Mouse (Mus musculus) urinary bladder, postnatal 10 days (tissue): ENCODE measurements around the gene Rab20.
"Not testable (repeated sequence)": the region's sequence is repeated elsewhere in the genome, so short reads cannot be mapped to it uniquely, and the experiment has no call there.

Experiments used
- DNase-seq: peaks from one replicate; pipeline ENCODE4 v3.0.0; 2022; ENCODE audit warnings: low spot score

Gene Rab20

DNA sequence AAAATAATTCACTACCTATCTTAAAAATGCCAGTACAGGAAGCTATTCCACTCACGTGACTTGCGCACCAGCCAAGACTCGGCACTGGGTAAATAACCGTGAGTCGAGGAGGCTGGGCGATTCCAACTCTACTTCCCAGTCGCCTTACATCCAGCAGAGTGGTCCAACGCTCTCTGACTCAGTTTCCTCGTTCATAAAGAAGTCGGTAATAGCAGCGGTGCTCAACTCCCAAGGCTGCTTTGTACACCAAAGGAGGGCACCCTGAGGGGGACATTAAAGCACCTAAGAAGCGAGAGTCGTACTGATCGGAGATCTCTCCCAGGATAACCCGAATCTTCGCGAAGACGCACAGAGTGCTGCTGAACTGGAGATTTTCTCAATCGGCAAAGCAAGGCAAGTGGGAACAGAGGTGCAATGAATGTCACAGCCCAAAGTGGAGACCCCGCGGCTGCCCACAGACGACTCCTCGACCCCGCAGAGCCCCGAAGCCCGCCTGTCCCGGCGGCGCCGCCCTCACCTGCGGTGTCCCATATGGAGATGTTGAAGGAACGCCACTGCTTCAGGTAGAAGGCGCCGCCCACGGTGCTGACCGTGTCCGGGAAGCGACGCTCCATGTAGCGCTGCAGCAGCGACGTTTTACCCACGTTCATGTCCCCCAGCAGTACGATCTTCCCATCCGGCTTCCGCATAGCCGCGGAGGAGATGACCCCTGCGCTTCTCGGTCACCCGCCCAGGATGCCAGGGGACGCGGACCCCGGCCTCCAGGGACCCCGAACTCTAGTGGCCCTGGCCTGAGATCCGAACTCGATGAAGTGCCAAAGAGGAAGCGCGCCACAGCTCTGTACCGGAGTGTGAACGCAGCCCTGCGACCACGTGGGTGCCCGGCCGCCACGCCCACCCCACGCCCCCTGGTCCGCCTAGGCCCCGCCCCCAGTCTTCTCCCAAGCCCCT lies at the start of gene Rab20:
Gene Rab20 (minus strand): TSS at position 900 of the 951 bp plus-strand sequence.
- DNase-seq, result no peak

DNA sequence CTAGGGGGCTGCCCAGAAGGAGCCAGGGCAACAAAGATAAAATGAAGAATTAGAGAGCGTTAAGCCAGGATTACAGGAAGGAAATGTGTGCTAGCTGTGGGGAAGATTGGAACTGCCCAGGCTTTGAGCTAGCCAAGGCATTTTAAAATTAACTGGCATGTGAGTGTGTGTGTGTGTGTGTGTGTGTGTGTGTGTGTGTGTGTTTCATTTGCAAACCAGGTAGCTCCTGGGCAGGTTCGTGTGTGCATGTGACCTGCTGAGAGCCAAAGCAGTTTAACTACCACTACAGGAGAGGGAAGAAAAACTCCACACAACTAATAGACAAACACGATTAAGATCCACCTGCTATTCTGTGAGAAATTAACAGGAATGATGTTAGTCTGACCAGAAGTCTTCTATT lies 44.8 kb upstream of the Rab20 start:
- DNase-seq, result no peak

DNA sequence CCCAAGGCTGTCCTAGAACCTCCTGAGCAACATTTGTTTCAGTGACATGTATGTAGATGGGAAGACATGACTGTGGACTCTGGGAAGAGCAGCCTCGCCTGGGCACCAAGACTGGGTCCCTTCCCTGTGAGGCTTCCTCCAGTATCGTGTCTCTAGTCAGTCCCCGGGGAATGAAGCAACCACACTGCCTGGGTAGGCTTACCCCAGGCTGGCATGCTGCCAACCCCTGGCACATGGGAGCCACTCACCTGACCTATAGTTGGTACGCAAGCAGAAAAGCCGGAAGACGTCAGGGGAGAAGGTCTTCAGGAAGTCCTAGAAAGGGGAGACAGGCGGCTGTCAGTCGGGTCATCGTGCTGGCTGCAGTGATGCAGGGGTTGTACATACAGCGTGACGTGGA lies 40.2 kb upstream of the Rab20 start:
- no peak for DNase-seq

DNA sequence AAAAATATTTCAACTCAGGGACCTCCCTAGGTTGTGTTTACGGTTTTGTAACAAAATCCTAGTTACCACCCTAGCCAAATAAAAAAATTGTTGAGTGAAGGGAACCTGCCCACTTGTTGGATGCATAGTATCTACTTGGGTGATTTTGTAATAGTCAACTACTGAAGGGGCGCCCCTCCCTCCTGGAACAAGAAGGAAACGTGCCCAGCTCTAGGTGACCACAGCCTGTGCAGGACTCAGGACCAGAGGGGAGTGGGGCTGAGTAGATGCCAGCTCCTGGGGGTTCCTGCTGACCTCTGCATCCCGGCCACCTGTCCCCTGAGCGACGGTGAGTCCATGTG lies 39.5 kb upstream of the Rab20 start:
- DNase-seq, result no peak

DNA sequence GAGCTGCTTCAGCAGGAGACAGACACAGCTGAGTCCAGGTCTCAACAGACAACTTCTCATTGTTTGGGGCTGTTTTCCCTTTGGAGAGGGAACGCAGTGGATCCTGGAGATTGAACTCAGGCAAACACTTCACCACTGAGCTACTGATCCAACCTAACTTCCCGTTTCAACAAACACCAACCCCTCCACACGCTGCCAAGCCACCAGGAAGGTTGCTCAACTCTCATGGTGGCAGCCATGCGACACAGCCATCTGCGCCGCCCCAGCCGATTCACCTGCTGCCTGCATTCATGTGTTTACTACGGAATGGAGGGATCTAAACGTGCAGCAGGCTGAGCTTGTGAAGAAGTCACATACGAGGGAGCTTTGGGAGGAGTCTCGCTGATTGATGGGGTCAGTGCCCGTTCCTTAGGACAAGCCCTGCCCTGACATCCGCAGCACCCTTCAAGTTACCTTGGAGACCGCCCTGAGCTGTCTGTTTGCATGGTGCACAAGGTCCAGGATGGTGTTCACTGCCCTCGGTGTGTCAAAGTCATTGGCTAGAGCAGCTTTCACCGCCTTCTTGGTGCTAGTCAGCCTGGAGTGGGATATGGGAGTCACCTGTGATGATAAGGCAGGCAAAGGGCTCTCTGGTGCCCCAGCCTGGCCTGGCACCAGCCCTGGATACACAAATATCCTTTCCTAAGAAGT lies 39.0 kb upstream of the Rab20 start:
- no peak for DNase-seq

DNA sequence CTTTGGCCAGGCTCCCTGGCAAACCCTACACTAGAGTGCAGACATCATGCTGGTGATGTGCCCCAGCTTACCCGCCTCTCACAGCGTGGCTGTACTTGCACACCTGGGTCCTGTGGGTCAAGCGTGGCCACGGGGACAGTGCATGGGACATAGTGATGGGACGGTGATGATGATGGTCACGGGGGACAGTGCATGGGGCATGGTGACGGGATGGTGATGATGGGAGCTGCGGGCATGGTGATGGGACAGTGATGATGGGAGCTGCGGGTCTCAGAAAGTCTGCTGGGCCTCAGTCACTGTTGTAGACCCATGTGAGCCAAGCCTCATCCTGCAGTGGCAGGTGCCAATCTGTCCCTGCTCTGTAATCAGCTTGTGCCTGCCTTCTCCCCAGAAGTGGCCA lies 37.8 kb upstream of the Rab20 start:
- no peak for DNase-seq

DNA sequence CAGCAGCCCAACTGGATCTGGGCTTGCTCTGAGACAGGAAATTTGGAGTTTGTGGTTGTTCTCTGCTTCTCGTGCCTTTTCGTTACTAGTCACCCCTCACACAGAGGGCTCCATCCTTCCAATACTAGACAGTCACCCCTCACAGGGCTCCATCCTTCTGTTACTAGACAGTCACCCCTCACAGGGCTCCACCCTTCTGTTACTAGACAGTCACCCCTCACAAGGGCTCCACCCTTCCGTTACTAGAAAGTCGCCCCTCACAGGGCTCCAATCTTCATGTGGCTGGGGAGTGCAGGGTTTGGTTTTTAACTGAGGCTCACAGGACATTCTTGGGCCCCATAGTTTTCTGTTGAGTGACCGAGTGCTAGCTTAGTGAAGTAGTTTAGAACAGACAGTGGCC lies 34.7 kb upstream of the Rab20 start:
- DNase-seq, result no peak

DNA sequence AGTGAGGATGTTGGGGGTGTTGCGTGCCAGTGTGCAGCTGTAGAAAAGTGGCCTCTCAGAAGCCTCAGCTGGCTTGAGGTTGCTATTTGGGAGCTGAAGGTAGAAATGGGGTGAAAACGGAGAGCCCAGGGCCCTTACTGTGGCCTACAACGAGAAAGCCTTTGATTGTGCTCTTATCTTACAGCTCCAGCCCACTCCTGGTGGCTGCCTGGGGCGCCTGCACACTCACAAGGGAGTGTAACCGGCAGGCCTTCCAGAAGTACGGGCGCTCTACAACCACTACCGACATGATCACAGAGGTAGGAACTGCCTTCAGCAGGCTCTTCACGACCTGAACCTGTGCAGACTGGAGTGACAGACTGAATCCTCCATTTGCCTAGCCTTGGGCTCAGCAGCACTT lies 34.2 kb upstream of the Rab20 start:
- DNase-seq, result no peak

DNA sequence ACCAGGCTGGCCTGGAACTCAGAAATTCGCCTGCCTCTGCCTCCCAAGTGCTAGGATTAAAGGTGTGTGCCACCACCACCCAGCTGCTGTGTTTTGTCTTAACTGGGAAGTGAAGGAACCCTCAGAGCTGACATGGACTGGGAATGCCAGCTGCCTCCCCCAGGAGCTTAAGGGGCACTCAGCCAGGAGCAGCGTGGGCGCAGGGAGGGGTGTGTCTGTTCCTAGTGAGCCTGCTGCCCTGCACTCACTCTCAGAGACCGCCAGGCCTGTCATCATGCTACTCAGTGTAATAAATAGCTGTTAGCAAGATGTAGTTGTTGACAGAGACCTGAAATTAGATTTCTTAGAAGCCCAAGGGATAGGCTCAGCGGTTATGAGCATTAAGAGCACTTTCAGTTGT lies 32.5 kb upstream of the Rab20 start:
- no peak for DNase-seq

DNA sequence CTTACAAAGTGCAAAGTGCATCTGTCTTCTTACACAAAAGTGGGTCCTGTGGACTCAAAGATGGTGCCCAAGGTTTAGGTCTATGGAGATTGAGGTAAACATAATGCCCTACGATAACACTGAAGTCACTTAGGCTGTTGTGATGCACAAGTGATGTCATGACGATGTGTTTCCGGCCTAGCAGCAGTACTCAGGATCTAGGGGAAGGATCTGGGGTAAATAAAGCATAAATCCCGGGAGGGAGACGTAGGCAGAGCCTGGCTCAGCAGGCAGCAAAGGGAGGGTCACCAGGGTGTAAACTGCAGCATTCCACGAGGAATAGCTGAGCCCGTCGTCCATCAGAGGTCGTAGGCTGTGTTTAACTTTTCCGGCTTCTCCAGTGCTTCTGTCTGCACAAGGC lies 30.4 kb upstream of the Rab20 start:
- no peak for DNase-seq

DNA sequence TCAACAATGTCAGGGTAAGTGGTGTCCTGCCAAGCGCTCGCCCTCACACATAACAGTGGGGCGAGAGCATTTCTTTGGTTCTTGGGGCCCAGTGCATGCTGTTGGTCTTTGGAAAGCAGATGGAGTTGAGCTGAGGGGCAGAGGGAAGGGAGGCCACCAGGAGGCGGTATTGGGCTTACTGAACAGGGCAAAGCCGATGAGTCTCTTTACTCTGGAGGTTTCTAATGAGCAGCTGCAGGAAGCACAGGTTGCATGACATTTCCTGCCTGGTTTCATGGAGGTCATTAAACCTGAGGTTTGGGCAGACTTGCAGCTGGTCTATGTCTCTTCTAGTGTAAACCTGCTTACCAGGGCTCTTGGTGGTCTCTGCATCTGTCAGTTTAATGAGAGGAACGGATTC lies 28.3 kb upstream of the Rab20 start:
- DNase-seq, result no peak

DNA sequence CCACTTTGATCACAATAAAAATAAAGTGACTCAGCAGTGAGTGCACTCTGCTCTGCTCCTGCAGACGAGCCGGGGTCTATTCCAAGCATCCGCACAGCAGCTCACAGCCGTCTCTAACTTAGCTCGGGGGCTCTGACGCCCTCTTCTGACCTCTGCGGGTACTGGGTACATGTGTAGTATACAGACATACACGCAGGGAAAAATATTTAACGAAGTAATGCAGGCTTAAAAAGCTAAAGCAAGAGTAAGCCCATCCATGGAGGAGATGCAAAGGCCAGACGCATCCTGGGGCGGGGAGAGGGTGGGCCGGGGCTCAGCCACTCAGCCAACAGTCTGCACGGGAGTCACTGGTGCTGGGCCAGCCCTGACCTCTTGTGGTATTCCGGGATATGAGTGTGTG lies 27.6 kb upstream of the Rab20 start:
- DNase-seq, result no peak

DNA sequence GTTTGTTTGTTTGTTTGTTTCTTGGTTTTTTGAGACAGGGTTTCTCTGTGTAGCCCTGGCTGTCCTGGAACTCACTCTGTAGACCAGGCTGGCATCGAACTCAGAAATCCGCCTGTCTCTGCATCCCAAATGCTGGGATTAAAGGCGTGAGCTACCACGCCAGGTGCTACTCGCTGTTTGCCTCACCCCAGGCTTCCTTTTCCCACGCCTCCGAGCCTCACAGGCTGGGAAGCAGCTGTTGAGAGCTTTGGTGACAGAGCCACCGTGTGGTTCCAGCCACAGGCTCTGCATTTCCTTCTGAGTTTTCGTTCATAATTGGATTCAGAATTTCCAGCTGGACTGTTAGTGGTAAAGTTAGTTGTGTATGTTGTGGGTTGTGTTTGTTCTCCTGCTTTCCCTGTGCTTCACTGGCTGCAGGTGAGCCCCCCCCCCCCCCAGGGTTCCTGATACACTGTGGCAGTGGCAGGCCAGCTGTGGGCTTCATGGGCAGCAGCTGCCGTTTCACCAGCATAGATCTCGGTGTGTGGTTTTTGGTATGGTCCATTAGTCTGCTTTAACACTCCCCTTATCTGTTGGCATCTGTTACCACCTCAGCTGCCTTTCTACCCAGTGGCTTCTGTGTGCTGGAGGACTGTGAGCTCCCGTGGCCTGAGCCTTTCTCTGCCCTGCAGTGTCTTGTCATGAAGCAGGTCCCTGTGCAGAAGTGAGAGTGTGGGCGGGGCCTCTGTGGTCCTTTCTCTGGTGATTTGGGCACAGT lies 25.1 kb upstream of the Rab20 start:
- DNase-seq, result no peak

DNA sequence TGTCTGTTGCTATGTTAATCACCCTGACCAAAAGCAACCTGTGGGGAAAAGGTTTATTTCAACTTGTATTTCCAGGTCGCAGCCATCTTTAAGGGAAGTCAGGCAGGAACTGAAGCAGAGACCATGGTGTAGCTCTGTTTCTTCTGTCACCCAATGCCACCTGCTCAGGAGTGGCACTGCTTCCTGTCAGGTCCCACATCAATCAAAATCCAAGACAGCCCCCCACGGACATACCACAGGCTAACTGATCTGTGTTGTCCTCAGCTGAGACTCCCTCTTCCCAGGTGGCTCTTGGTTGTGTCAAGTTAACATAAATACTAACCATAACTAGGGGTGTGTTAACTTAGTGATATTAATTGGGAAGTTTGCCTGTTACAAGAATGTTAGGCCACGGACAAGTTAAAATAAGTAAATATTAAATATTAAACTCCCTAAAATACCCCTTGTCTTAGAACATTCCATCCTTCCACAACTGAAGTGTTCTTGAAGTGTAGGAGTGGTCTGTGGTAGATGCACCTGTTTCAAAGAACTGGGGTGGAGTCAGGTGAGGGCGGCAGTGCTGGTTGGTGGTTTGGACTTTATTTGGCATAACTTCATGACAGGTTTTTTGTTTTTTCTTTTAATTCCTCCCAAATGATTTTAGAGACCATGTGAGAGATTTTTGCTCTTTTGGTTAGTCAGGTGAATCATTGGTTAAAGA lies 20.4 kb upstream of the Rab20 start:
- no peak for DNase-seq

DNA sequence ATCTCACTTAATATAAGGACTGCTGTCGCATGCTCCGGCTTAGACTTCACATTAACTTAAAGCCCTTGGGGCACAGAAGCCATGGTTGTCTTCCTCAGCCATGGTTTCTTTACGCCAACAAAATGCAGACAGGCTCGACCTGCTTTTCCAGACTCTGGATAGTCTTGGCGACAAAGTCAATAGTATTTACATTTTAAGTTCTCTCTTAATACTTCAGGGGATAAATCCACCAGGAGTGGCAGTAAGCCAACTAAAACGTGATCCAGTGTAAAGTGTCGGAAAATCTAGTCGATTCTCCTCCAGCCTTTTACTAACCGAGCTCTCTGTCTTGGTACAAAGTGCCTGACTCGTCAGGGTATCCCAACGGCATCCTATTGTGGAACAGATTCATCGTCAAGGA lies 19.8 kb upstream of the Rab20 start:
- no peak for DNase-seq

DNA sequence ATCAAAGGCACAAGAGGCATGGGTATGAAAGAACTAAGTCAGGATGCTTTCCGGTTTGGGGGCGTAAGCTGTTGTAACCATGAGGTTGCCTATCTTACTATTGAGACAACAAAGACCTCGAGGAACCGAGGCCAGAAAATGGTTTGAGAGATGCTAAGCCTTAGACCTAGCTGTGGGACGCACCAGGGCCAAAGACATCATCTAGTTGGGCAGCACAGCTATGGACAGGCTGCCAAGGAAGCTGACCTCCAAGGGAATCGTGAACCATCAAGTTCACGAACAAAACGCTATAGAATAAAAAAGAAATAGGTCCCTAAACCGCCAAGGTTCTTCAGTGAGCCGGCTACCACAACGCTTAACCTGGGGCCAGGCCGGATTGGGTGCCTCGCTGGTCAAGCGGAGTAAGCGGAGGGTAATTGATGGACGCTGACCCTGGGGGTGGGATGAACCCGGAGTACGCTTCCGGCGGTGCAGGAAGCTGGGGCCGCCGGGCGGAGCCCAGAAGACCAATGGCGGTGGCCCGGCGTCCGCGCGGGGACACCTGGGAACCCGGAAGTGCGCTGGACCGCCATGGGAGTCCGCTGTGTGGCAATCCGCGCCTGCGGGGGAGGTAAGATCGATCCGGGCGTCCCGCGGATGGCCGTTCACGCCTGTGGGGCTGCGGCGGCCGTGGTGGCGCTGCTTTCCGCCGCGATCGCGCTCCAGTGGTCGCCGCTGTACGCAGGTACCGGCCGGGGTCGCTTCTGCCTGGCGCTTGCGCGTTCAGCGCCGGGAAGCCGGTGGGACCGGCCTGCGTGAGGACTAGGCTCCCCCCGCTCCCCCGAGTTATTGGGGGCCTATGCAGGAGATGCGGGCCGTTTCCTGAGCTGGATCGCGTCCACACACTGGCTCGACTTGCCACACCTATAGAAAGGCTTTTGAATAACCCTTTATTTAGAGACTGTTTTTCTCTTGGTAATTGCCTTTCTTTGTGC lies 18.8 kb upstream of the Rab20 start, which contains the start of gene Naxd:
Gene Naxd (plus strand): TSS at position 490 of the 974 bp plus-strand sequence.
- peak; percentile 64 for DNase-seq

DNA sequence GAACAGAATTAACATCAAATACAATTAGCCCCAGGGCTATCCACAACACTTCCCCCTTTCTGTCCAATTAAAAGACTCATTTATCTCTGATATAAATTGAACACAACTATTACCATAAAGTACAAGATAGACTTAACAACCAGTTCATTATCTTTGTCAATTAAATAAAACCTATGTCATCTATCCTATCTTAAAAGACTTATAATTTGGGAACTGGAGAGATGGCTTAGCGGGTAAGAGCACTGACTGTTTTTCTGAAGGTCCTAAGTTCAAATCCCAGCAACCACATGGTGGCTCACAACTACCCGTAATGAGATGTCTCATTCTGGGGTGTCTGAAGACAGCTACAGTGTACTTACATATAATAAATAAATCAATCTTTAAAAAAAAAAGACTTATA lies 13.8 kb upstream of the Rab20 start:
- DNase-seq, result not testable (repeated sequence)

DNA sequence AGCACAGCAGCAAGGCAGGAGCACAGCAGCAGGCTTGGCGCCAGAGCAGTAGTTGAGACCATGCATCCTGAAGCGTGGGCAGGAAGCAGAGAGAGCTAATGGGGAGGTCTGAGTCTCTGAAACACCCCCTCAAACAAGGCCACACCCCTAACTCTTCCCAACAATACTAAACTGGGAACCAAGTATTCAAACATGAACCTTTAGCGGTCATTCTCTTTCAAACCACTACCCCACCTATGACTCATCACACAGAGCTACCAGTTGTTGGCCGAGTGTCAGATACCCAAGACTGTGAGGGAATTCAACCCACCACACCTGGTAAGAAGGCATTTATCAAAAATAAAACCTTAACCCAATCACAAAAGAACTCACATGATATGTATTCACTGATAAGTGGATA lies 8.7 kb upstream of the Rab20 start:
- no peak for DNase-seq

DNA sequence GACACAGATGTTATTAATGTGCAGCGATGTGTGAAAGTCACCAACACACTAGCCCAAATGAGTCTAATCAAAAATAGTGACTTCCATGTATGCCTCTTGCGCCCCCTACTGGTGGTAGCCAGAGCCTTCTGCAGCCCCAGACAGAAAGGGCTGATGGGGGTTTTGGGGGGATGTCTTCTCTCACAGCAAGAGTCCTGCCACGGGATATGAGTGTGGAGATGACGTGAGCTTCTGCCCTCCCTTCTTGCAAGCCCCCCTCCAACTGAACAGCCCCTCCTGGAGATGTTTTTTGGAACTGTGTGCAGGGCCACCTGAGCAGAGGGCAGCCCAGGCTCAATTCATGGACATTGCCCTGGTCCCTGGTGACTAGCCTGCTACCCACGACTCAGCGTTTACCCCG lies 7.6 kb upstream of the Rab20 start:
- DNase-seq, result no peak

DNA sequence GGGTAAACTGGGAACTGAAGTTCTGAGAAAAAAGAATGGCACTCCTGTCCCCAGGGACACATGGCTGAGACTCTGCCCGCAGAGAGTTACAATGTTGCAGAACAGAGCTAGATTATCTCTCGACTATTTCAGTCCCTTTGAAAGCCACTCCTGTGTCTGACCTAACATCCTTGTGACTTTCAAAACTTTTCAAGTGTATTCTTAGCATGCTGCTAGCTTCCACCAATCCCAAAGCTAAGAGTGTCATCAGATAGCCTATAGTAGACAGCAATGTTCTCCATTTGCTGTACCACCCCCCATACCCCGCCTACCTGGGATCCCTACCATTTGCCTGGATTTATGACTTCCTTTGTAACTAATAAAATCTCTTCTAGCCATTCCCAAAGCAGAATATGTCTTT lies 4.0 kb upstream of the Rab20 start:
- DNase-seq, result no peak

DNA sequence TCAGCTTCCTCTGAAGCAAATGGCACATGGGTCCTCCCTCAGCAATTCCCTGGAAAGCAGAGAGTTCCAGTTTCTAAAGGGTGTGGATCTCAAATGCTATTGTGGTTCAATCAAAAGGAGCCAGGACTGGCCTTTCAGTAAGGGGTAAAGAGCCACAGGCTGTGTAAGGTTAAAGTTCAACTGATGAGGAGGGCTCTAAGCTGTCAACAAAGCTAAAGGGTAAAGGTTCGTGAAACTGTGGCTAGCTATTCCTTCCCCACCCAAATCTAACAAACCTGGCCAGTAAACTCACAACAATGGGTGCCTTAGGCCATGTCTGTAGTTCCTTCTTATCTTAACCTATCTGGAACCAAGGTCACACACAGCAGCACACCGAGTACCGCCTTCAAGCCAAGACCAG lies 3.4 kb upstream of the Rab20 start:
- DNase-seq, result no peak
